Mouse (Mus musculus) olfactory bulb, adult 2 months (tissue): ENCODE measurements around the gene Kif5a. TPM values are rescaled to one million over a fixed set of nuclear protein-coding genes. Genes with fewer than 3 reads are reported as not detected.
A peak's percentile ranks its signal among the peaks of the same experiment; 100 is the strongest.

ENCODE experiments used
- H3K27ac ChIP-seq: fragments of 200-500 bp; 2 replicates; pipeline ENCODE4 v1.5.1; 2012; ENCODE audit warnings: low read depth, low read length; ENCODE audit not compliant: insufficient read depth
- H3K4me1 ChIP-seq: fragments of 200-500 bp; 2 replicates; pipeline ENCODE4 v1.6.1; 2012; ENCODE audit warnings: low read length; ENCODE audit not compliant: control insufficient read depth, insufficient read depth
- H3K4me3 ChIP-seq: fragments of 200-500 bp; 2 replicates; pipeline ENCODE4 v1.5.1; 2012; ENCODE audit warnings: mild to moderate bottlenecking, low read depth, low read length, moderate library complexity; ENCODE audit not compliant: insufficient read depth
- CTCF ChIP-seq: fragments of 200-500 bp; IDR thresholded peaks from 2 replicates; pipeline ENCODE4 v1.5.1; 2012; ENCODE audit warnings: low read depth, mild to moderate bottlenecking, low read length, moderate library complexity; ENCODE audit not compliant: insufficient read depth
- POLR2A ChIP-seq: fragments of 200-500 bp; IDR thresholded peaks from 2 replicates; pipeline ENCODE4 v1.6.1; 2012; ENCODE audit warnings: mild to moderate bottlenecking, low read depth, low read length, moderate library complexity; ENCODE audit not compliant: insufficient read depth
- WGBS: fragments of 180-500 bp; shearing (Covaris S2); methylation state at CpG from one replicate; pipeline ENCODE4 v1.1.7; 2018; 5-methylcytosine and 5-hydroxymethylcytosine counted together
- polyA plus RNA-seq: library from polyadenylated mRNA; stranded (reverse); fragments of >200 nt; gene quantifications from 2 replicates; pipeline ENCODE4 v1.2.4, GENCODE M21; 2012; ENCODE audit warnings: low replicate concordance; ENCODE audit not compliant: missing spikeins, insufficient read depth, insufficient read length

The Kif5a gene
- polyA plus RNA-seq, 1 experiment: 160 TPM

DNA sequence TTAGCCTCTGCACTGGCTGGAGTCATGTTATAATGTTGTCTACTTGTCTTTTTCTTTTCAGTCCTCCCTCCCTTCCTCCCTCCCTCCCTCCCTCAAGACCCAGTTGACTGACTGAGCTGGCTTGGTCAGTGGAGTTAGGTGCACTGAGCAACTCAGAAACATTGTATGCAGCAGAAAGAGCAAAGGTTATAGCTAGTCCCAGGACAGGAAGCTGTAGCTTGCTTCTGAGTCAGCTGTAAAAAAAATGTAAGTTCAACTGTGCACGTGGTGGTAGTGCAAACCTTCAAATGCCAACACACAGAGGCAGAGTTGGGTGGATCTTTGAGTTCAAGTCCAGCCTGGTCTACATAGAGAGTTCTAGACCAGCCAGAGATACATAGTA, 48.7 kb downstream of the Kif5a start:
- TF ChIP-seq CTCF (no peak), POLR2A (no peak)
- no peak overlapping the region for H3K4me3 ChIP-seq
- WGBS: 59% methylated on average over 1 of the region's 1 CpGs
- peaks cover 10% of the 10 kb centered on the region for H3K4me1 ChIP-seq
- no peak overlapping the region for H3K27ac ChIP-seq

DNA sequence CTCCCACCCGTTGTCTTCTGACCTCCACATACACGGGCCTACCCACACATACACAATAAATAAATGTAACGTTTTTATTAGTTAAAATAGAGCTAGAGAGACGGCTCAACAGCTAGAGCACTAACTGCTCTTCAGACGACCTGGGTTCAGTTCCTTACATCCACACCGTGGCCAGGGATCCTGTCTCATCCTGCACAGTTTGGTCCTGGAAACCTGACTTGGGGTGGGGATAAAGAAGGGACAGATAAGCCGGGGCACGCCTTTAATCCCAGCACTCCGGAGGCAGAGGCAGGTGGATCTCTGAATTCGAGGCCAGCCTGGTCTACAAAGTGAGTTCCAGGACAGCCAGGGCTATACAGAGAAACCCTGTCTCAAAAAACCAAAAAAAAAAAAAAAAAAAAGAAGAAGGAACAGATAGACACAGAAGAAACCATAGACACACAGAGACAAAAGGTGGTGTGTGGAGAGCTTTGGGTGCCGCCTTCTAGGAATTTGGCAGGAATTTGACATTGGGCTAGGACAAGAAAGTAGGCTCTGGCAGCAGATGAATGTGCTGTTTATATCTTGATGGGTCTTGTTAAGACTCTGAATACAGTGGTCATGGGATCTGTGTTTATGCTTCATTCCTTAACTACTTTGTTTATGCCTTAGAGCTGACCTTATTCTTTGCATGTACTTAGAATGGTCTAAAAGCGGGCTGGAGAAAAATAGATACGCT, 49.3 kb downstream of the Kif5a start:
- H3K27ac ChIP-seq: no peak overlapping the region
- 81% methylated on average over 13 of the region's 13 CpGs for WGBS
- peaks cover 14% of the 10 kb centered on the region for H3K4me1 ChIP-seq
- no peak for TF ChIP-seq CTCF
- TF ChIP-seq POLR2A: no peak
- no peak overlapping the region for H3K4me3 ChIP-seq

DNA sequence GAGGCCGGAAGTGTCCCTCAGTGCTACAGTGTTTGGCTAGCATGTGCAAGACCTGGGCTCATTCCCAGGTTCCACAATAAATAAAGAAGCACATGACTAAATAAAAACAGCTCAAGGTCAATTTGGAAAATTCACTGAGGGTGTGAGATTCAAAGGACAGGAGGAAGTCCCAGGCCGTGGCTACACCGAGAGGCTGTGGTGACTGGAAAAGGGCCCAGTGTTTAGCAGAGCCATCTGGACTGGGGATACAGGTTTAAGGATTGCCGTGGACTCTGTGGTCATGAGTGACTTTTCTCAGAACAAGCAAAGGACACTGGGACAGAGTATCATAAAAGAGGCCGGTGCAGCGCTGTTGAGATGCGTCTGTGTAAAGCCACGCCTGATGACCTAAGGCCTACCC, 49.9 kb downstream of the Kif5a start:
- Histone ChIP-seq H3K4me1 (peaks cover 19% of the 10 kb centered on the region), H3K4me3 (no peak overlapping the region), H3K27ac (no peak overlapping the region)
- WGBS: 90% methylated on average over 8 of the region's 8 CpGs
- TF ChIP-seq CTCF (no peak), POLR2A (no peak)

DNA sequence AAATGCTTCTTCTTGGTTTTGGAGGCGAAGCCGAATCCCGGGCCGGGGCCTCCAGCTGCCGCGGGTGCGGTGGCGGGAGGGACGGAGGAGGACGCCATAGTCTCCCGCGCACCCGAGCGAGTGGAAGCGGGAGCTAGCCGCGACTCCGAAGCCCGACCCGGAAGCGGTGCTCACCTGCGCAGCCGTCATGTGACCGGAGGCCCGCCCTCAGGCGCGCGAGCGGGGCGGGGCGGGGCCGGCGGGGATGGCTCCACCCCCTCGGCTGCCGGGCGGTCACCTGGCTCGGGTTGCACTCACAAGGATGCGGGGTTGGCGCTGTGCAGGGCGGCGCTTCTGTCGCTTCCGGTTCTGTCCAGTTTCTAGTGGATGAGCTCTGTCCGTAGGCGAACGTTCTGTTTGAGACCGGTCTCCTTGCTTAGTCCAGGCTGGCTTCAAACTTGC, 51.7 kb downstream of the Kif5a start, which contains the start of gene Pip4k2c:
TSS of gene Pip4k2c (minus strand) at position 172 of the 441 bp plus-strand sequence.
- under 1% methylated on average over 47 of the region's 47 CpGs for WGBS
- TF ChIP-seq CTCF (no peak), POLR2A (peak; percentile 61; the same call in 1 of the 2 replicates)

DNA sequence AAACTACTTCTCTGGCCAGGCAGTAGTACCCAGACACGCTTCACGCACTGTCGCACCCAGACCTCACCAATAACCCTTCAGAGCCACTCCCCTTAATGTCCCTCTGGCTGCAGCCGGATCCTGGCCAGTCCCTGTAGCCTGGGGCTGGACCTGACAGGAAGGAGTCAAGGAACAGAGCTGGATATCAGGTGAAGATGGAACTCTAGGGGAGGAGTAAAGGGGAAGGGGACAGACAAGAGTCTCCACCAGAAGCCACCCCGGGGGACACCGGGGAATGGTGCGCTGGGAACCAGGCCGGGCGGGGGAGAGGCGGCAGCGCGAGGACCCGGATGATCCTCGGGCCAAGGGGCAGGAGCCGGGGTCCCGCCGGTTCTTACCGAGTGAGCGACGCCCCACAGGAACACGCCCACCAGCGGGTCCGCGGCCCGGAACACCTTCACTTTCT, 52.2 kb downstream of the Kif5a start:
- Histone ChIP-seq H3K27ac (peak overlapping the region; percentile 35; the same call in 1 of the 2 replicates), H3K4me3 (peak overlapping the region; percentile 80), H3K4me1 (peaks cover 22% of the 10 kb centered on the region)
- 1% methylated on average over 25 of the region's 25 CpGs for WGBS
- TF ChIP-seq CTCF: no peak
- no peak for TF ChIP-seq POLR2A

More for the DNA sequence above, 51.7 kb downstream of the Kif5a start, which contains the start of gene Pip4k2c:
- Histone ChIP-seq H3K27ac (peak within 1 kb of the TSS; percentile 91), H3K4me3 (peak within 1 kb of the TSS; percentile 80), H3K4me1 (peaks cover 22% of the 10 kb centered on the region)

DNA sequence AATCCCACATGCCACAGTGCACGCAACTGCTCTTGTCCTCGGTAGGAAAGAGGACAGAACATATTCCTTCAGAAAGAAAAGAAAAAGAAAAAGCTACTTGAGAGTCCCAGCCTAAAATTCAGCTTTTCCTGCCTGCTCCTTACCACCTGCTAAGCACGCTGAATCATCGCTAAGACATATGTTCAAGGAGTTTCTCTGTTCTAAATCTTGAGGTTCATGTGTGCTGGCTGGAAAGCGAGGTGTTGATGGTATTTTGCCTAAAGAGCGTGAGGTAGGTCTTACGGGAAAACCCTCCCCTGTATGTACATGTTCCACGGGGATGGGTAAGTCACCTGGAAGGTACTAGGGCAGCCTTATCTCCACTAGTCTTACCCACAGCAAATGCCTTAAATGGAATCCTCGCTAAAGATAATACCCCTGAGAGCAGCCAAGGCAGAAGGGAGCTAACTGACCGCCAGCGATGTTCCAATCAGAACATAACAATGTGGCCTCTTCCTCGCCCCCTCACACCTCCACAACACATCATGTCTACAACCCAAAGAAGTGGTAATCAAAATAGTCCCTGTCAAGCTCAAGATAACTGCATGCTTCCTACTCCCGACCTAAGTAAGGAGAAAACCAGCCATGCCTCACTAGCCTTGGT, 53.1 kb downstream of the Kif5a start:
- 46% methylated on average over 13 of the region's 13 CpGs for WGBS
- H3K27ac ChIP-seq: peak overlapping the region; percentile 91

DNA sequence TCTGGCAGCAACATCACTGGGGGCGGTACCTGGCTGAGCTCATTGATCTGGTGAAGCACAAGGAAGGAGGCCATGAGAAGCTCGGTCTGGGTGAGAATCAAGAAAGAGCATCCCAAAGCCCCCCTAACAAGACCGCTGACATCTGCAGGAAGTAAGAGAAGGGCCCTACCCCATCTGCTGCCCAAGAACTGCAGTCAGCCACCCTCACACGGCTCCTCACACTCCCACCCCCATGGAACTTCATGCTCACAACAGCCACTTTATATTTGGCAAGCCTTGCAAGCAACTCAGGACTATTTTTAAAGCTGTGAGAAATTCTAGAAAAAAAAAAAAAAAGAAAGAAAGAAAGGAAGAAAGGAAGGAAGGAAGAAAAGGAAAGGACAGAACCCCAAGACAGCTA, 54.2 kb downstream of the Kif5a start:
- Histone ChIP-seq H3K4me3 (no peak overlapping the region), H3K27ac (peak overlapping the region; percentile 91), H3K4me1 (peaks cover 22% of the 10 kb centered on the region)
- 41% methylated on average over 4 of the region's 4 CpGs for WGBS
- TF ChIP-seq CTCF (no peak), POLR2A (no peak)

More for the DNA sequence above, 53.1 kb downstream of the Kif5a start:
- TF ChIP-seq POLR2A (no peak), CTCF (no peak)
- peaks cover 22% of the 10 kb centered on the region for H3K4me1 ChIP-seq
- H3K4me3 ChIP-seq: peak overlapping the region; percentile 80

DNA sequence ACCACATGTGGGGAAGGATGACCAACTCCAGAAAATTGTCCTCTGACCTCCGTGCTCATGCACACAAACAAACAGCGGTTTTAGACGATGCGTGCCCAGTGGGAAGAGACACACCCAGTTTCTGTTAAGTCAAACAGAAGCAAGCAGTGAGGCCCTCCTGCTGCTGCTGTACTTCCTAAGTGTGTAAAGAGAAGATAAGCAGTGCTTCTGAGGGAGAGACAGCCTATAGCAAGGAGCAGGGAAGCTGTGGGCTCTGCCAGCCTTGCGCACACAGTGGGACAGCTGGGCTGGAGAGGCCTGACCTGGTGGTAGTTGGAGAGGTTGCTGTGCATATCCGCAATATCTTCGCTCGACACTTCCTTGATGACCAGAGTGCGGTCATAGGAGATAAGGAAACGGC, 57.8 kb downstream of the Kif5a start:
- peaks cover 15% of the 10 kb centered on the region for H3K4me1 ChIP-seq

DNA sequence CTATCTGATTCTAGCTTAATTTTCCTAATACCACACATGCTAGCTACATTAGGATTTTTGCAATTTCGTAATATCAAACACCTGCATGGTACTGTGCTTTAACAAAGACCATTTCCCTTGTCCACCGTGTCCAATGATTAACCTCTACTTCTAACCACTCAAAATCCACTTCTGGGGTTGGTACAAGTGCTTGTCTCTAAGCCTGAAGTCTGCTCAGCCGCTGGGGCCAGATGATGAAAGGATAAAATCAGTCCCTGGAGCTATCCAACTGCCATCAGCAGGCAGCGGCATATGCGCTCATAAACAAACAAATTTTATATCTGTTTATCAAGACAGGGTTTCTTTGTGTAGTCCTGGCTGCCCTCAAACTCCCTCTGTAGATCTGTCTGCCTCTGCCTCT, 58.6 kb downstream of the Kif5a start:
- H3K27ac ChIP-seq: no peak overlapping the region
- WGBS: 94% methylated on average over 5 of the region's 5 CpGs

More for the DNA sequence above, 57.8 kb downstream of the Kif5a start:
- no peak overlapping the region for H3K27ac ChIP-seq
- TF ChIP-seq POLR2A (no peak), CTCF (no peak)
- WGBS: 90% methylated on average over 10 of the region's 10 CpGs
- H3K4me3 ChIP-seq: no peak overlapping the region

More for the DNA sequence above, 58.6 kb downstream of the Kif5a start:
- TF ChIP-seq CTCF: no peak
- TF ChIP-seq POLR2A: no peak
- no peak overlapping the region for H3K4me3 ChIP-seq
- H3K4me1 ChIP-seq: peaks cover 13% of the 10 kb centered on the region
